Mouse (Mus musculus) MEL-GATA-1-ER (cell line): Measurements from ENCODE around the gene Bhlhe40.

Experiments used
- DNase-seq: peaks from one replicate; pipeline ENCODE4 v3.0.0-alpha.2; 2012; ENCODE audit warnings: low read depth; ENCODE audit errors: extremely low read depth

Bhlhe40 gene

DNA sequence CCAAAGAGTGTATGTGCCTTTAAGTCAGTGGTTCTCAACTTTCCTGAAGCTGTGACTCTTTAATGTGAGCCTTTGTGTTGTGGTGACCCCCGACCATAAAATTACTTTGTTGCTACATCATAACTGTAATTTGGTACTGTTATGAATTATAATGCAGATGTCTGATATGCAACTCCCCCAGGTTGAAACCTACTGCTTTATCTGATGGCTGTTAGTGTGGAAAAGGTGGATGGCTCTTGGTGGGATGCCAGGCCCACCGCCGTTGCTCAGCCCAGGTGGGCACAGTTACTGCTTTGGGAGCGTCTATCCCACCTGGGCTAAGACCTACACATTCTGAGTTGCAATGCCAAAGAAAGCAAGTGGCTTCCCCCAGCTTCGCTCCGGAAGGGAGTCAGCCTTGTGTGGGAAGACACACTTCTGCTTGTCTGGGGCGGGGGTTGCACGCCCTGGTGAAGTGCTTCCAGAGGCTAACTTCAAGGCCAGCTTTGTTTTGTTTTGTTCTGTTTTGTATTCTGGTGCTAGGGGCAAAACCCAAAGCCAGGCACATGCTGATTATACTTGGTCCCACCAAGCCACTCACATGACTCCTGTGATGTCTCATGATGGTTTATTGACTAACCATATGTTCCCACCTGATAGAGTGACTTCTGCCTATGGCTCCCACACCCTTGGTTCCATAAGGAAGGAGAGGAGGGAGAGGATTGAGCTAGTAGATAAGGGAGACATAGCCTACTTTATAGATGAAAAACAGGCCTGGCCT lies 34.7 kb downstream of the Bhlhe40 start:
- DNase-seq = peak; percentile 89

DNA sequence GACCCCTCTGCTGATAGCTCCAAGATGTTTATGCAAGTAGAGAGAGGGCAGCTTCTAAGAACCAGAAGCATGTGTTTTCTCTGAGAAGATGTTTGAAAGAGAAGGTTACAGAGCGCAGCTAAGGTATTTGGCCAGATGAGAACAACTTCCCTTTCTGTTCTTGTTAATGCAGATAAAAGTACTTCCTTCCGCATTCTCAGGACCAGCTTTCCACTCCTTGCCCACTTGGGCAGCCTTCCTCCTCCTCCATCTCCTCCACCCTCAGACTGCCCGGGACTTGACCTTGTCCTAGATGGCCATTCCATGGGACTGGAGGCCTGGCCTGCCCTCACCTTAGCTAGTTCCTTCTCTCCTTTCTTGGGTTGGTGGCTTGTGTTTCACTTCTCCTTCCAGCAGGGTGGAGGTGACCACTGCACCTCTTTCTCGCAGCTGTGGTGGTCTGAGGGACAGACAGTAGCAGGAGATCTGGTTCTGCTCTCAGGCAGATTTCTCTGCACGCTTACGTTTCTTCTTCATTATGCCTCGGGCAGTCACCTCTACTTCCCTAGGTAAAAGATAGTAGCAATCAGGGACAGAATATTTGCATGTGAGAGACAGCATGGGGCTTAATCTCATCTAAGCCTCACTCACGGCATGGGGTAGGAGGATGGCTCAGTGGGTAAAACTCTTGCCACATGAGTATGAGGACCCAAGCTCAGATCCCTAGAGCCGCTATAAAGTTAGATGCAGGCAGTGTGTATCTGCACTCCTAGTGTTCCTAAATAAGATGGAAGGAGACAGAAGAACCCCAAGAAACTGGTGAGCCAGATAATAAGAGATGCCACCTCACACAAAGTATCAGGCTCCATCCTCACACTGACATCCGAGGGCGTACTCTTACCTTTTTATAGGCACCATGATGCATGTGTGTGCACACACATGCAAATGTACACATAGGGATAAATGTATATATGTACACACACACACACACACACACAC lies 35.7 kb downstream of the Bhlhe40 start:
- DNase-seq = peak; percentile 95

DNA sequence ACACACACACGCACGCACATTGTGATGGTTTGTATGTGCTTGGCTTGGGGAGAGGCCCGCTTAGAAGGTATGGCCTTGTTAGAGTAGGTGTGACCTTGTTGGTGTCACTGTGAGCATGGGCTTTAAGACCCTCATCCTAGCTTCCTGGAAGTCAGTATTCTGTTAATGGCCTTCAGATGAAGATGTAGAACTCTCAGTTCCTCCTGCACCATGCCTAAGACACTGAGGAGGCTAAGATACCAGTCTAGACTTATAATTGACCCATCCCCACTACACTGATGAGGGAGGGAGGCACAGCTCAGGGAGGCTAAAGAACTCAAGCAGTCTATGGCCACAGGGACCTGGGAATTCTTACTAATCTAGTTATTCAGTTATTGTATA lies 36.4 kb downstream of the Bhlhe40 start:
- DNase-seq = no peak

DNA sequence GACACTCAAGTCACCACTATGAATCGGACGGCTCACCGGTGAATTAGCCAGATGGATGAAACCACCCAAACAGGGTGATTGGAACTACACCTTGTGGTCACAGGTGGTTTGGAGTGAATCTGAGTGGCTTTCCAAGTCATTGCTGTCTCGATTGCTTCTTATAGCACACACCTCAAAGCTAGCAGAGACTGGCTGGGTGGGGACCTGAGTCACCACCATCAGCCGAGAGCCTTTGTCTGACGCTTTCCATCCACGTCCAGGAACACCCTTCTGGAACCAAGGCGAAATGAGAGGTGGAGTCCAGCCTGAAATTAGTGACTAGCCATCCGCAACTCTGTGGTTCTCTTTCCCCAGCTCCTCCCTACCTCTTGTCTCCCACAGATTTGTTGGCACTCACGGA lies 36.9 kb downstream of the Bhlhe40 start:
- DNase-seq = no peak

DNA sequence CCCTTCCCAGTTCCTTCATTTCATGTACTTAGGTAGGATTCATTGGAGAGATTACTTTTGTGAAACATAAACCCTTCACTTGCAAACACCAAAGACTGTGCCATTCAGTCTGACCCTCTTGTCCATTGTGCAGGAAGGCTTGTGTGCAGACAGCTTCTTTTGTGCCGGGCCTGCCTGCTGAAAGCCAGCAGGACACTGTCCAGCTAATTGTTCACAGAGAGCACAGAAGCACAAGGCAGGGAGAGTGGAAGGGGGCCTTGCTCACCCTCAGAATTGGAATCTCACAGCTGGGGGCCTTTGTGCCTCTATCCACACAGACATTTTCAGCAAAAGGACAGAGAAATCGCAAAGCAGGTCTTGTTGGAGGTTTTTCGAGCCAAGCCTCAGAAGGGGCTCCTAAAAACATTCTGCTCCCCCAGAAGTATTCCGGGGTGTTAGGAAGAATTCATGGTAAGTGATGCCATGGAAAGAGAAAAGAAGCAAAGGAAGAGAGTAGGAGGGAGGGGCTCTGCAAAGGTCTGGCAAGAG lies 38.0 kb downstream of the Bhlhe40 start:
- DNase-seq = no peak

DNA sequence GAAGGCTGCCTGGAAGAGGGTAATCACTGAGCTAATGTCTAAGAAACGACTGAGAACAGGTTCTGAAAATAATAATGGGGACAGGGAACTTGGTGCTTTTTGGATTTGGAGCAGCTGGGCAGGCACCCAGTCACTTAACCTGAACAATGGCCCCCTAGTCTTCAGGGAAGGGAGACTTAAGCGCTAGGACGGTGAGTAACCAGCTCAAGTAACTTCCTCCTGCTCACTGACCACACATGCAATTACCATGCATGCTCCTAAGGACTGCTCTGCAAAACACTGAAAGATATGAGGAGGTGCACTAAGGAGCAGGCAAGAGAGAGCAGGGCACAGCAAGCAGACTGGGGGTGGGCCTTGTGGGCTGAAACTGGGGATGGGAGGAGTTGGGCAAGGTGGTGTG lies 39.2 kb downstream of the Bhlhe40 start:
- DNase-seq = peak; percentile 84

DNA sequence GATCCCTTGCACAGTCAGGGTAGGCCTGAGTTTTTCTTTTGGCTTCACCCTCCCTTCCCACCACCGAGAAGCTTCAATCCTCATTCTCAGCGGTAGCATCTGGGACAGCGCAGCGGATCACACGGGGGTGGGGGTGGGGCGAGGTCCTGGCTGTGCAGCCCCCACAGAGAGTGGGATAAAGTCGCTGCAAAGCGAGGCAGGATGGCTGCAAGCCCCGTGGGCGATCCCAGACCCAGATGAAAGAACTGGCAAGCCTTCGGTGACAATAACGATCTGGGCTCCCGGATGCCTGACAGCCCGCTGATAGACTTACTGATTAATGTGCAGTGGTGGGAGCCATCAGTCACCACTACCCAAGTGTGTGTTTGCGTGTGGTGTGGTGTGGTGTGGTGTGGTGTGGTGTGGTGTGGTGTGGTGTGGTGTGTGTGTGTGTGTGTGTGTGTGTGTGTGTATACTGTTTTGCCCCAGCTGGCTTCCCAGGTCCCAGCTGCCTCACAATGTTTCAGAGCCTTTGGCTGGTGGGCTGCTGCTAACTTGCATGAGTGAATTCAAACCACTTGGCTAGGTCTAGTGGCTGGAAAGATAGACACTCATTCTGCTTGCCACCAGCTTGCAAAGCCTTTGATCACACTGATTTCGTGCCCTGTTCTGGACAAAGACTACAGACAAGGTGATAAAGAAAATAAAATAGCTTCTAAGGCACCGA lies 40.4 kb downstream of the Bhlhe40 start:
- DNase-seq = no peak

DNA sequence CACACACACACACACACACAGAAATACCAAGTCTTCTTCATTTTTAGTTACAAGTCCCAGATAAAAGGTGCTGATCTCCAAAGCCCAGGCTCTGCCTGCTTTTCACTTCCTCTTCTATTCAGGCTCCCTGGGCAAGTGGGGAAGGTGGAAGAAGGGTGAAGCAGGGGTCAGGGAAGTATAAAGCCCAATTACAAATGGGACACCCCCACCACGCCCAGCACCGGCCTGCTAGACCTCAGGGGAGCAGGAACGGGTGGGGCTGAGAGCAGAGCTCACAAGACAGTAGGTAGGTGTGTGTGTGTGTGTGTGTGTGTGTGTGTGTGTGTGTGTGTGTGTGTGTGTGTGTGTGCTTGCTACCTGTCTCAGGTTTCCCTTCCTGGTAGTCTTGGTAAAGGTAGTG lies 42.2 kb downstream of the Bhlhe40 start:
- peak; percentile 78 for DNase-seq

DNA sequence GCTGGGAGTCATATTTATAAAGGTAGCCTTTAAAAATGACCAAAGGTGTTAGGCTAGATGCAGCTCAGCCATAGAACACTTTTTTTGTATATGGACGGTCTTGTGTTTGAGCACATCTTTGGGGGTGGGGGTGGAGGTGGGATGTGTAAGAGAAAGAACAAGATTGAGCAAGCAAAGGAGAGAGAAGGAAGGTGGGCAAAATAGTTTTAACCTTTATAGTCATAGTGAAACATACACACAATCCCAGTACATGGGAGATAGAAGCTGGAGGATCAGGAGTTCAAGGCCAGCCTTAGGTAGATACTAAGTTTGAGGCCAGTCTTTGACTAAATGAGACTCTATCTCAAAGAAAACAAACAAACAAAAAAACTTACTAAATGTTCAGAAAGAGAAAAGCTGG lies 42.7 kb downstream of the Bhlhe40 start:
- no peak for DNase-seq

DNA sequence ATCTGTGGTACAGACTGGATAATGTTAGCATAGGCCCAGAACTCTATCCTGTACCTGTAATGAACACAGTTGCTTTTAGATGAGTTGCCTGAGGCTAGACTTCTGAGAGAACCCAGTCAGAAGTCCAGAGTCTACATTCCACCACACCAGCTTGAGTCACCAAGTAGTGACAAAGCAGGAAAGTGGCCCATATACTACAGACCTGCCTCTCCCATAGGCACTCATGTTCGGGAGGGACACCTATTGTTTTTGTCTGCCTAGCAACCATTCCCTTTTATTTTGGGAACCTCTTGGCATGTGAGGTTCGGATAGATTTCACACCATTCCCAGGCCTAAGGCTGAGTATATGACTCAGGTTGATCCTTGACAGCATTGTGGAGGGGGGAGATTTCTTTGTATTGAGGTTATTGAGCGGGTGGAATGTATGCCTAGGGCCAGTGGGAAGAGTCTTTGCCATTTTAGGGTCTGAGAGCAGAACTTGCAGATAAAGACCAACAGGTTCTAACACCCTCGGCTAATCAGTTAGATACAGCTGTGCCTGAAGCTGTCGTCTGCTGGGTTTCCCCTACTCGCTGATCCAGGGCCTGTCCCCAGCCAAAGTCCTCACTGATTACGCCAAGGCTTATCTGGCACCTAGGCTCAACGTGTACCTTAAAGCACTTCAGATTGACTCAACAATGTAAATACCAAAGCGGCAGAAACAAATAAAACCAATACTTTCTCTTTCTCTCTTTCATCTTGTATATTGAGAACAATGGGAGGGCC lies 44.1 kb downstream of the Bhlhe40 start:
- peak; percentile 89 for DNase-seq

DNA sequence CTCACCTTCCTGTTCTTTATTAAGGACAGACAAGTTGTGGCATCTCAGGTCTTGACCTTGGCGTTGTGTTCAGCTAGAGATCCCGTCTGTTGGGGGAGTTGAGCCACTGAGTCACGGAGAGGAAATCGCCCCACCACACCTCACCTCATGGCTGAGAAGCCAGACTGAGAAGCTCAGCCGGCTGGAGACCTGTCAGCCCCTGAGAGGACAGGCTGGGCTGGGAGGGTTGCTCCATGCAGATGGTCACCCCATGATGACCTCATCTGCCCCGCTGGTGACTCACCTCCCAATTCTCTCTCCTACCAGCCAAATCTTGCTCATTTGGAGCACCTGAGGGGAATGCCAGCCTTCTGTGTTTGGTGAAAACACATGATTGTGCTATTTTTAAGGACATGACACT lies 45.5 kb downstream of the Bhlhe40 start:
- no peak for DNase-seq

DNA sequence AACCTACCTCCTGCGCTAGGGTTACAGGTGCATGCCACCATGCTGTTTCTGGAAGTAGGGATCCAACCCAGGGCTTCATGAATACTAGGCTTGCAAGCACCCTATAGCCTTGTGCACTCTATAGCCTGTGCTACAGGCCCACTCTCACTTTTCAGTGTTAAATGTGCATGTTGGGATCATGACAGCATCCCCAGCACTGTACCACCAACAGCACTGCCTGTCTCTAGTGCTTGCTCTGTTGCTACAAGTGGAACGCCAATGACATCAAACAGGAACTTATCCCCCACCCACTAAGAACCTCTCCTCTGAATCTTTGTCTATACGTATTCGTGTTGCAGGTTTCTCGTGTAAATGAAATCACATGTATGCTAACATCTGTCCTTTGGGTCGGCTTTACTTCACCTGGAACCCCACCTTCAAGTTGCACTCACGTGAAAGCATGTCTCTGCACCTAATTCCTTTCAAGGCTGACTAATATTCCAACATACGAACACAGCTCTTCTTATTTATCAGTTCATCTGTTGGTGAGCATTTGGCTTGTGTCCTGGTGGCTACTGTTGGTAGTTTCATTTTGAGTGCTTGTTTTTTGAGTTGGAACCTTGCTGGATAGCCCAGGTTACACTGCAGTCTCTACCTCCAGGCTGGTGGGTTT lies 46.7 kb downstream of the Bhlhe40 start:
- no peak for DNase-seq

DNA sequence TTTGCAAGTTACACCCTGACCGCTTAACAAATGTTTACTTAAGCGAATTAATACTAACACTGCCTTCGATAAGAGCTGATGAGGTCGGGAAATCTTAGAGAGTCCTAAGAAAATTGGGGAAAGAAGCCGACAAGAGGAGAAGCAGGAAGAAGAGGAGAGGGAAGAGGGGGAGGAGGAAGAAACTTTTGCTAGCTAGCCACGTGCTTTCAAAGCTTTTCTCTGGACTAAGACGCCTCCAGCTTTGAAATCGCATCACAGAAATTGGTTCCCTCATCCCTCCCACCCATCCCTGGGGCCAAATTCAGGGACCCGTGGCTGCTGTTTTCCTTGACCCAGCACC lies 48.7 kb downstream of the Bhlhe40 start:
- DNase-seq = no peak

DNA sequence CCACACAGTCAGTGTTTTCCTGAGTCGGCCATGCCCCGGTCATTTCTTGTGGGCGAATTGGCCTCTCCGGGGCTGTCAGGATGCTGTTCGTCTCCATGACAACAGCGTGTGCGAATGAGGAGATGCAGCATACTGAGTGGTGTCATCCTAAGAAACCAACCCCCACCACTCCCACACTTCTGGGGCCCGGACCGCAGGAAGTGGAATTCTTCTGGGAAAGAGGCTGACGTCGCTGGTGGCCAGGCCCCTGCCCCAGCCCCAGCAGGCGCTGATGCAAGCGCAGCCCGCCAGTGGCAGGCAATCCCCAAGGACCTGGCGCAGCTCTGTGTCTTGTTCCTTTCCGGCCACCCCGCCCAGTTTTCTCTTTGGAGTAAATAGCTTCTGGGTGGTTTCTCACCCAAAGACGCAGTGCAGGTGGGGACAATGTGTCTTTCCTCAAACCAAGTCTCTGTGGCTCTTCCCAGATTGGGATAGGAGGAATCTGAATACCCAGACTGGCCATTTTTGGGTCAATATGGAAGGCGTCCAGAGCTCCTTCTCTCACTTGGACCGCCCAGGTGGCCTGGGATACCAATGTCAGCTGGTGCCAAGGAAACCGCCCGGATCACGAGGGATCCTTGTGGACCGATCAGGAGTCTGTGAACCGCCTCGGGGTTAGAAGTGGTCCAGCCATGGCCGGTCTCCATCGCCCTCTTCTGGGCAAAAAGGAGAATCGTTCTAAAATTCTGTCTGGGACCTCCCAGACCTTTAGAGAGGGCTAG lies 49.2 kb downstream of the Bhlhe40 start:
- DNase-seq = no peak

DNA sequence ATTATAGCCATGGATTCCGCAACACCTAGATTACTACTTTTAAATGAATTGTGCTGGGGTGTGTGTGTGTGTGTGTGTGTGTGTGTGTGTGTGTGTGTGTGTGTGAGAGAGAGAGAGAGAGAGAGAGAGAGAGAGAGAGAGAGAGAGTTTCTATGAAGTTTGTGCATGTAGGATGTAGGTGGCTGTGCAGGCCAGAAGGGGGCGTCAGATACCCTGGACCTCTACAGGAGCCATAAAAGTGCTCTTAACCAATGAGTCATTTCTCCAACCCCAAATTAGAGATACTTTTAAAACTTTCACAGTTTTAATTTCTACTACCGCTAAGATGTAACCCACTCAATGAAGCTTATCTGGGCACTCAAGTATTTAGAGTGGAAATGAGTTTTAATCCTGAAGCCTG lies 50.2 kb downstream of the Bhlhe40 start:
- no peak for DNase-seq

DNA sequence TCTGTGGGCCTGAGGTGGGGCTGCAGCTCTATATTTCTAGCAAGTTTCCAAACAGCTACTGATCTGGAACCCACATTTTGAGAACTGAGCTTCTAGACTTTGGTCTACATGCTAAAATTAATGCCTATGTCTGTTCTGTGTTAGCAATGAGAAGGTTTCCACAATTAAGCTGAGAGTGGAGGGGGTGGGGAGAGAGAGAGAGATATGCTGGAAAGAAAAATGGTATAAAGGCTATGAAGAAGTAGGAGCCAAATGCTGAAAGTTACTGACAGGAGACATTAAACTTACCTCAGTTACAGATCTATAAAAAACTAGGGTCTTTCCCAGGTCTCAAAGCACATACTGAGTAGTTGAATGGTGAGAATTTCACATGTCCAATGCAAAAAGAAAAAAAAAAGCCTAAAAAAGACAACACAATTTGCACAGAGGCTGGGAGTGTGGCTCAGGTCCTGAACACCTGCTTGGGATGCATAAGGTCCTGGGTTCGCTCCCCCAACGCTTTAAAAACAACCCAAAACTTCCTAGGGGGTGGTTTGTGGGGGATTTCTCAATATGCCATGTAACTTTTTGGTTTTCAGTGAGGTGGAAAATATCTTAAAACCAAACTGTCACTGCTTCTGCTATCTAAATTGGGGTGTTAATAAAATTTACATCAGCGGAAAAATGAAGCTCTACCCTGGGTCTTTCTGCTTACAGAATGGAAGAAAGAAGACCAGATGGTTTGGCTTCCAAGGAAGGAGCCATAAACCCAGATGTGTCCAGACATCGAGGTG lies 50.9 kb downstream of the Bhlhe40 start:
- DNase-seq = no peak

DNA sequence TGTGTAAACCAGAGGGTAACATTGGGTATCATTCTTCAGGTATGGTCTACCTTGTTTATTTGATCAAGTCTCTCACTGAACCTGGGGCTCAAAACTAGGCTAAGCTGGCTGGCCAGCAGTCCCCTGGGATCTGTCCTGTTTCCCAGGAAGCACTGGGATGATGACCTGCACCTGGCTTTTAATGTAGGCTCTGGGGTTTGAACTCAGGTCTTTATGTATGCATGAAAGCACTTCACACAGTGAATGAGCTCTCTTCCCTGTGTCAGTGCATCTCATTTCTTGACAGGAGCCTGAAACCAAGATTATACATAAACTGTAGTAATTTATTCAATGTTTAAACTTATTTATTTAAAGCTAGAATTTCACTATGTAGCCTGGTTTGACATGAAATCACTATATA lies 51.7 kb downstream of the Bhlhe40 start:
- no peak for DNase-seq

DNA sequence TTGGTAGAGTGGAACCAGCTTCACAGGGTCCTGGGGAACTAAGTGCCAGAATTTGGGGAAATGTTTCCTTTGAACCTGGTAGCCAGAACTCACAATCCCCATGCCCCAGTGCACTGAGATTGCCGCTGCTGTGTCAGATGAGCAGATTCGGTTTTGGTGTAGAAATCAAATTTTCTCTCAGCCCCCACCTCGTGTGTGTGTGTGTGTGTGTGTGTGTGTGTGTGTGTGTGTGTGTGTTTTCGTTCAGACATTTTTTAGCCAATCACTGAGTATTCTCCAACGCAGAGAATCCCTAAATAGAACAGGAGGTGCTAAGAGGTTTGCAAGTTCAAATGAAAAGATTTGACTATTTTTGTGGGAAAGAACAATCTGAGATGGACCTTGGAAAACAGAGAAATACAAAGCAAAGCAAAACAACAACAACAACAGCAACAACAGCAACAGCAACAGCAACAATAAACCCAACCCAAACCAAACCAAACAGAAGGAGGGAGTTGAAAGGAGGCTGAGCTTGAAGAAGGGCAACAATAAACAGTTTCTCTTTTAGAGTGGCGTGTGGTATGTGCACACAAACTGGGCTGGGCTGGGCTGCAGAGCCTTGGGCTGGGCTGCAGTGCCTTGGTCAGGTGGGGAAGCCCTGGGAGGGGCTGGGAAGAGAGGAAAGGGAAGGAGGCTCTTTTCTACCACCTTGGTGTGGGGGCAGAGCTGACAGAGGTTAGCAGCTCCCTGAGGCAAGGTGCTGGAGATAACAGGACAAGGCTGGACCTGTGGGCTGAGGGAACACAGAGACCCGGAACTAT lies 52.9 kb downstream of the Bhlhe40 start:
- no peak for DNase-seq
